Comparison of ENCODE assay signal across 30 mouse cellular contexts in the genomic region with DNA sequence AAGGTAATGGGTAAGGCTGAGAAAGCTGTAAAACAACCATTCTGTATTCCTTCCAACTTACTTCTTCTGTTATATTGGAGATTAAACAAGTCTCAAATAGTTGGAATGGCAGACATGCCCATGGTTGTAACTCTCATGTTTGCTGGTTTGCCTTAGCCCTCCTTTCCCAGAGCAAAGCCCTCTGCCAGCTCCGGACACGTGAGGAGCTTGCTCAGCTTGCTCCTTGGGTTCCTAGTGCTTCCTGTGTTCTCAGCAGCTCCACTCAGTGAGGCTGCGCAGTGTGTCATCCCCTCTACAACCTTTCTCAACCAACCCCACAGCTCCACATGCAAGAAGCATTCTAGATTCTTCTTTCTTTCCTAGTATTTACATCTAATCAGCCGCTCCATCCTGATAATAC.
"Had no signal": no experiment of that assay in that cellular context is flagged by ENCODE, and none has a peak within 500 bp of the region (broad histone marks: within the 10 kb centered on the region; RNA-seq: fewer than 3 reads in every experiment).

No protein-coding gene starts in this region.

- H3K27me3 ChIP-seq: limb, embryonic 12.5 days; limb, embryonic 13.5 days; limb, embryonic 15.5 days; liver, embryonic 12.5 days; liver, embryonic 13.5 days; liver, embryonic 15.5 days; lung, embryonic 15.5 days; megakaryocyte, embryonic 14.5 days; midbrain, embryonic 12.5 days; midbrain, embryonic 13.5 days; midbrain, embryonic 15.5 days had no signal

- ATAC-seq: liver, embryonic 12.5 days; liver, postnatal 0 days; lung, postnatal 0 days; midbrain, embryonic 13.5 days; midbrain, embryonic 15.5 days; midbrain, embryonic 16.5 days had no signal

- H3K4me1 ChIP-seq: limb, embryonic 10.5 days; limb, embryonic 12.5 days; limb, embryonic 15.5 days; liver, embryonic 12.5 days; liver, embryonic 13.5 days; liver, embryonic 15.5 days; lung, embryonic 15.5 days; megakaryocyte, embryonic 14.5 days; midbrain, embryonic 10.5 days; midbrain, embryonic 12.5 days; midbrain, embryonic 13.5 days; midbrain, embryonic 15.5 days had no signal

- H3K4me3 ChIP-seq: limb, embryonic 10.5 days; limb, embryonic 12.5 days; limb, embryonic 13.5 days; limb, embryonic 15.5 days; liver, embryonic 12.5 days; liver, embryonic 13.5 days; liver, embryonic 15.5 days; lung, embryonic 15.5 days; megakaryocyte, embryonic 14.5 days; midbrain, embryonic 10.5 days; midbrain, embryonic 12.5 days; midbrain, embryonic 13.5 days; midbrain, embryonic 15.5 days had no signal

- H3K36me3 ChIP-seq: limb, embryonic 10.5 days; limb, embryonic 12.5 days; limb, embryonic 13.5 days; limb, embryonic 15.5 days; liver, embryonic 12.5 days; liver, embryonic 13.5 days; liver, embryonic 15.5 days; lung, embryonic 15.5 days; midbrain, embryonic 10.5 days; midbrain, embryonic 12.5 days; midbrain, embryonic 13.5 days; midbrain, embryonic 15.5 days had no signal

- H3K4me2 ChIP-seq: limb, embryonic 12.5 days; limb, embryonic 13.5 days; limb, embryonic 15.5 days; liver, embryonic 11.5 days; liver, embryonic 12.5 days; liver, embryonic 13.5 days; liver, embryonic 15.5 days; lung, embryonic 14.5 days; lung, embryonic 15.5 days; midbrain, embryonic 11.5 days; midbrain, embryonic 12.5 days; midbrain, embryonic 13.5 days; midbrain, embryonic 15.5 days had no signal

- DNase-seq: left cerebral cortex, postnatal 4 days; liver; liver, embryonic 13.5 days; liver, postnatal 0 days; lung, adult 18-20 months; lung, adult 2 months; lung, embryonic 14.5 days; lung, postnatal 10 days; lung, postnatal 14 days; lung, postnatal 36 days; lung, postnatal 4 days; midbrain, embryonic 14.5 days had no signal

- H3K9ac ChIP-seq: limb, embryonic 12.5 days; limb, embryonic 13.5 days; limb, embryonic 15.5 days; liver, embryonic 12.5 days; liver, embryonic 13.5 days; liver, embryonic 14.5 days; liver, embryonic 15.5 days; liver, postnatal 0 days; lung, embryonic 14.5 days; lung, embryonic 15.5 days; midbrain, embryonic 12.5 days; midbrain, embryonic 13.5 days; midbrain, embryonic 15.5 days had no signal

- H3K27ac ChIP-seq: limb, embryonic 10.5 days; limb, embryonic 12.5 days; limb, embryonic 13.5 days; limb, embryonic 15.5 days; liver, embryonic 12.5 days; liver, embryonic 13.5 days; liver, embryonic 14.5 days; liver, embryonic 15.5 days; lung, embryonic 15.5 days; macrophage; midbrain, embryonic 10.5 days; midbrain, embryonic 12.5 days; midbrain, embryonic 13.5 days; midbrain, embryonic 15.5 days had no signal

- H3K9me3 ChIP-seq: limb, embryonic 10.5 days; limb, embryonic 12.5 days; limb, embryonic 13.5 days; limb, embryonic 15.5 days; liver, embryonic 12.5 days; liver, embryonic 13.5 days; liver, embryonic 15.5 days; lung, embryonic 15.5 days; megakaryocyte, embryonic 14.5 days; midbrain, embryonic 10.5 days; midbrain, embryonic 12.5 days; midbrain, embryonic 13.5 days; midbrain, embryonic 15.5 days had no signal
